Mouse (Mus musculus): ENCODE data around the gene AI413582.

GRCm38 (mm10) chr17:27603036-27603435 is 37.5 kb upstream of the AI413582 start:
- TF ChIP-seq POLR2A (IDR thresholded peaks at IDR 0.05; ENCODE audit: low read depth, low read length), result no peak
- TF ChIP-seq CTCF (IDR thresholded peaks at IDR 0.05; ENCODE audit: extremely low read depth, insufficient read length, insufficient replicate concordance, low read depth, low read length), result no peak
